ENCODE assay signal across 19 mouse cellular contexts in genomic region chr11:108880546-108880945, GRCm38 (mm10). TPM values are rescaled to one million over a fixed set of nuclear protein-coding genes. Genes with fewer than 3 reads are reported as not detected.
A peak's percentile ranks its signal among the peaks of the same experiment; 100 is the strongest.
DNase-seq lines count a peak whose midpoint lies in the region; ATAC-seq and TF ChIP-seq lines count a peak whose summit lies in the region.
"Had no signal": no experiment of that assay in that cellular context is flagged by ENCODE, and none has a peak within 500 bp of the region (broad histone marks: within the 10 kb centered on the region; RNA-seq: fewer than 3 reads in every experiment).

No protein-coding gene starts in this region.

- no peaks in the 10 kb centered on the region for H3K79me2 ChIP-seq in heart, adult 2 months (replicated peaks; ENCODE audit: control insufficient read depth, insufficient read depth, low read length)

- no peaks in the 10 kb centered on the region for H3K9me3 ChIP-seq in heart, embryonic 12.5 days (replicated peaks)
- H3K9me3 ChIP-seq in embryonic facial prominence, embryonic 10.5 days = no peaks in the 10 kb centered on the region
- H3K9me3 ChIP-seq: forebrain, embryonic 13.5 days; hindbrain, embryonic 15.5 days had no signal

- no peak for TF ChIP-seq CTCF in heart, adult 2 months (IDR thresholded peaks at IDR 0.05)

- DNase-seq in heart, adult 2 months = peak; percentile 33 to 50
- peak; percentile 23 for DNase-seq in MN1 (ENCODE audit: low spot score)
- DNase-seq in embryonic facial prominence, embryonic 10.5 days (ENCODE audit: low spot score) = no peak
- peak; percentile 26 for DNase-seq in heart, postnatal 25 days (ENCODE audit: low spot score)
- no peak for DNase-seq in retina, embryonic 14.5 days (ENCODE audit: low spot score)
- DNase-seq in embryo, embryonic 10 days (ENCODE audit: low spot score) = no peak
- no peak for DNase-seq in testis, postnatal 14 days (ENCODE audit: low spot score)
- DNase-seq: adrenal gland, postnatal 14 days; cerebellum, adult 11-12 months; cerebellum, adult 9-10 months; cerebellum, postnatal 25 days; gastrocnemius, adult 2 months; gastrocnemius, postnatal 25 days; kidney, adult 2 months had no signal

- WGBS in heart, adult 2 months = 52% methylated on average over 4 of the region's 4 CpGs
- WGBS in heart, embryonic 12.5 days = 47% methylated on average over 4 of the region's 4 CpGs
- 79% methylated on average over 4 of the region's 4 CpGs for WGBS in embryonic facial prominence, embryonic 10.5 days

- no peak for ATAC-seq in heart, embryonic 12.5 days (ENCODE audit: insufficient number of reproducible peaks, low FRiP score)
- ATAC-seq: forebrain, embryonic 13.5 days; intestine, embryonic 16.5 days had no signal

- intact Hi-C loops in heart, adult 2 months (cut with DNase I) = no loop called here
- intact Hi-C loops in heart, postnatal 25 days (cut with DNase I) = no loop called here

- H3K36me3 ChIP-seq in heart, adult 2 months (ENCODE audit: control insufficient read depth, insufficient read depth, low read length) = no peaks in the 10 kb centered on the region
- H3K36me3 ChIP-seq in heart, embryonic 12.5 days = no peaks in the 10 kb centered on the region
- H3K36me3 ChIP-seq in embryonic facial prominence, embryonic 10.5 days (replicated peaks) = no peaks in the 10 kb centered on the region
- H3K36me3 ChIP-seq: hindbrain, embryonic 15.5 days had no signal

- H3K4me2 ChIP-seq in heart, embryonic 12.5 days = no peak overlapping the region
- H3K4me2 ChIP-seq: forebrain, embryonic 13.5 days; hindbrain, embryonic 15.5 days had no signal

- H3K4me1 ChIP-seq in heart, adult 2 months (ENCODE audit: control insufficient read depth, insufficient read depth, low read length) = no peaks in the 10 kb centered on the region
- no peaks in the 10 kb centered on the region for H3K4me1 ChIP-seq in heart, embryonic 12.5 days (replicated peaks)
- H3K4me1 ChIP-seq in embryonic facial prominence, embryonic 10.5 days = peaks cover 21% of the 10 kb centered on the region

- TF ChIP-seq POLR2A in heart, adult 2 months (IDR thresholded peaks at IDR 0.05; ENCODE audit: insufficient read depth, low read depth, low read length) = no peak

- no peak for TF ChIP-seq EP300 in heart, adult 2 months (IDR thresholded peaks at IDR 0.05; ENCODE audit: insufficient read depth, low read depth, low read length)

- H3K27me3 ChIP-seq in heart, adult 2 months (ENCODE audit: control insufficient read depth, insufficient read depth, low read length) = no peaks in the 10 kb centered on the region
- H3K27me3 ChIP-seq in heart, embryonic 12.5 days (replicated peaks) = no peaks in the 10 kb centered on the region
- H3K27me3 ChIP-seq in embryonic facial prominence, embryonic 10.5 days (replicated peaks; ENCODE audit: low read depth, poor library complexity, severe bottlenecking) = 0 out of 2 replicates have a peak, but pooled peaks cover 5% of the 10 kb centered on the region
- H3K27me3 ChIP-seq: CH12.LX; forebrain, embryonic 13.5 days; hindbrain, embryonic 15.5 days had no signal

- H3K4me3 ChIP-seq in heart, adult 2 months = no peak overlapping the region
- H3K4me3 ChIP-seq in heart, embryonic 12.5 days = no peak overlapping the region
- H3K4me3 ChIP-seq in embryonic facial prominence, embryonic 10.5 days = no peak overlapping the region
- H3K4me3 ChIP-seq: forebrain, embryonic 13.5 days; gastrocnemius, adult 2 months; hindbrain, embryonic 15.5 days had no signal

- no peak overlapping the region for H3K27ac ChIP-seq in heart, adult 2 months
- H3K27ac ChIP-seq in heart, embryonic 12.5 days (ENCODE audit: poor library complexity, severe bottlenecking) = no peak overlapping the region
- H3K27ac ChIP-seq in embryonic facial prominence, embryonic 10.5 days (replicated peaks) = 0 out of 2 replicates have a peak overlapping the region, but pooled peaks have one; percentile 37
- H3K27ac ChIP-seq: forebrain, embryonic 13.5 days; gastrocnemius, adult 2 months; hindbrain, embryonic 15.5 days had no signal

- H3K9ac ChIP-seq in heart, adult 2 months (ENCODE audit: low read depth, low read length) = no peak overlapping the region
- H3K9ac ChIP-seq in heart, embryonic 12.5 days = no peak overlapping the region
- H3K9ac ChIP-seq: forebrain, embryonic 13.5 days; hindbrain, embryonic 15.5 days had no signal

RNA-seq across cellular contexts. Expression of gene Axin2, which starts 39.6 kb away (rescaled TPM):
- 1 to 10 TPM; 3.5 to 6.6 TPM for total RNA-seq in heart, adult 2 months (2021)
- polyA plus RNA-seq in heart, adult 2 months (2012; rRNA removed) = 2.7 and 2.8 TPM in 2 replicates
- 2.1 and 2.4 TPM in 2 replicates for polyA plus RNA-seq in heart, embryonic 12.5 days (2016; fragmentation: Nextera tagmentation; extraction: Ambion mirVana)
- polyA plus RNA-seq in embryonic facial prominence, embryonic 10.5 days (2016; fragmentation: Nextera tagmentation; extraction: Ambion mirVana) = 12.7 and 15.3 TPM in 2 replicates
- 1 to 10 TPM; 5.2 to 6.0 TPM for total RNA-seq in heart, postnatal 25 days (2021)

Comparison
In these comparisons a context has a peak if more than half of its experiments do, and no peak if none do; other contexts are left out.
1. DNase-seq: peak in heart, adult 2 months (2 of 2), MN1 (single experiment) and heart, postnatal 25 days (single experiment); none in embryonic facial prominence, embryonic 10.5 days (single experiment), retina, embryonic 14.5 days (single experiment), embryo, embryonic 10 days (single experiment) and testis, postnatal 14 days (single experiment).